Mouse (Mus musculus): ENCODE data around the gene Alkbh3. TPM values are rescaled to one million over a fixed set of nuclear protein-coding genes. Genes with fewer than 3 reads are reported as not detected.

Gene Alkbh3
- total RNA-seq, 2 experiments from 2014 or later = 23.7 to 25.1 TPM

DNA sequence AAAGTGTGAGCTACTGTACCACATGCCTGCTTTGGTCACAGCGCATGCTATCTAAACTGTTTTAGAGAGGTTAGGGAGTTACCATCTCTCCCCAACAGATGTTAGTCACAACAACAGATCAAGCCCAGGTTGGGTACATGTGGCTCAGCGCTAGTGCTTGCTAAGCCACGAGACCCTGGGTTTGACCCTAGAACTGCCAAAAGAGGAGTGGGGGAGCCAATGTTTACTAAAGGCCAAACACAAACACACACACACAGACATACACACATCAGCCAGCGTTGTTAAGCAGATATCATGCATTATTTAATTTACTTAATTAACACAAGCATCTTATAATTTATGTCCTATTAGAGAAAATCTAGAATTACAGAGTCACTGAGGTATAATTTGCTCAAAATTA is 8.7 kb downstream of the Alkbh3 start:
- intact Hi-C loops (cut with DNase I) = loop anchor here (1.0 to 5.0 kb wide), 2 partner anchors 45 to 132 kb away; partner anchors contain the start of gene Gm13889

DNA sequence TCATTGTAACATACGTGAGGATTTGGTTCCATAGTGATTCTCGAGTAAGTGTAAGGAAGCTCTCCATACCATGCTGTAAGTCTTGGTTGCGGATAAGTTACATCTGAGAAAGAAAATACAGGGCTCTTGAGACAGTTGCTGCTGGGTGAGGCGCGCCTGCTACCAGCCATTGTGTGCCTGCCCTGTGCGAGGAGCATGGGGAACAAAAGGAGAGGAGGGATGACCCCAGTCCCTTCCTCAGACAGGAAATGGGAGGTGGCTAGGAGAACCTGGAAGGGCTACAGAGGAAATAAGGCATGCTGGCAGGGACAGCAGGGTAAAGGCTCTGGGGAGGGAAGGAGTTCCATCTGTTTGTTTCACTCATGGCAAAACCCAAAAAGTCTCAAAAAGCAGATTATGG is 9.2 kb downstream of the Alkbh3 start:
- intact Hi-C loops (cut with DNase I) = loop anchor here (5.0 kb wide), 1 partner anchor 44 kb away; the partner anchor contains the start of gene Gm13889

More for the DNA sequence above, 8.7 kb downstream of the Alkbh3 start:
- DNase-seq (ENCODE audit: low spot score in 2 of 2) = no peak

DNA sequence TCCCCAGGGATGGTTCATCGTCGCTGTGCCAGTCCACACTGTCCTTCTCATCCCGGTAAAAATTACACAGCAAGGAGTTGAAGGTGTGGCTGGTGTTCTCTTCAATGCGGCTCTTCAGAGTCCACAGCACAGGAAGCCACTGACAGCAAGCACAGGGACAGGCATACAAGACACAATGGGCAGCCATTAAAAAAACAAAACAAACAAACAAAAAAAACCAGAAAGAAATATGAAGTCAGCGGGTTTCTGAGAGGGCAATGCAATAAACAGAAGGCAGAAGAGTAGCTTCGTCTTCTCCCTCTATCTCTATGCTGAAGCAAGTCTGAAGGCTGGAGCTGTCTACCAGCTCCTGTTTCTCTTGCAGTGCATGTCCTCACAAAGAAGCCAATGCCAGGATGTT is 14.4 kb downstream of the Alkbh3 start, which contains the start of gene Gm27027:
Gene Gm27027, minus strand, starts transcription at position 101 of the 400 bp plus-strand sequence.
- DNase-seq (ENCODE audit: low spot score in 2 of 2) = no peak
- intact Hi-C loops (cut with DNase I) = no loop called here

More for the DNA sequence above, 9.2 kb downstream of the Alkbh3 start:
- DNase-seq (ENCODE audit: low spot score in 2 of 2) = no peak

DNA sequence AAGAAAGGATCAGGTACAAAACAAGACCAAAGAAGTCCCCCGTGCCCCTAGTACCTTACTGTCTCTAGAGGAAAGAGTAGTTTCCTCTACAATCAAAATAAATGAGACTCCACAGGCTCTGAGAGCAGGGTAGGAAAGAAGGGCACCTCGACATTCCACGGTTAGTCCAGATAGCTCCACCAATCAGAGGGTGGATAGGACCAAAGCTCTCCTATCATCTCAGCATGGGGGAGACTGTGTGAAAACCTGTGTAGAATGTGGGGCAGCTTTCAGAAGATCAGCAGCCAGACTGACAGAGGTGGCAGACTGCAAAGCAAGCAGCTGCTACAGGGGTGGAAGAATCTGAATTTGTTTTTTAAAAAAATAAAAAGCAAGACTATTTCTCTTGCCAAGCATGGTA is 17.8 kb downstream of the Alkbh3 start:
- intact Hi-C loops (cut with DNase I) = no loop called here
- no peak for DNase-seq (ENCODE audit: low spot score in 2 of 2)

DNA sequence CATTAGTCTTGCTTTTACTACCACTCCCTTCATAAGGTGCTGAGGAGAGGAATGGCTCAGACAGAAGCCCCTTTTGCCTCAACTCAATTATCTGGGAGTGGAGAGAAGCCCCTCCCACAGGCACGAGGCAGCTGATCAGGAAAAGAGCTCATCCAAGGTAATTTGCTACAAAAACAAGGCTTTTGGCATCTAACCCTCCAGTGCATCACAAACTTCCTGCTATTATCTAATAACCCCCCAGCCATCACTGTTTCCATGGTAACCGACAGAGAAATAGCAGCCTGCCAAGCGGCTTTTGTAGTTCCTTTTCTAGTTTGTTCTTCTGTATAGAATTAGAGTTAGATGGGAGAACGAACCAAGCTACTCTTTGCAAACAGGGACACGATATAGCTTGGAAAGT is 18.3 kb downstream of the Alkbh3 start:
- intact Hi-C loops (cut with DNase I) = no loop called here

DNA sequence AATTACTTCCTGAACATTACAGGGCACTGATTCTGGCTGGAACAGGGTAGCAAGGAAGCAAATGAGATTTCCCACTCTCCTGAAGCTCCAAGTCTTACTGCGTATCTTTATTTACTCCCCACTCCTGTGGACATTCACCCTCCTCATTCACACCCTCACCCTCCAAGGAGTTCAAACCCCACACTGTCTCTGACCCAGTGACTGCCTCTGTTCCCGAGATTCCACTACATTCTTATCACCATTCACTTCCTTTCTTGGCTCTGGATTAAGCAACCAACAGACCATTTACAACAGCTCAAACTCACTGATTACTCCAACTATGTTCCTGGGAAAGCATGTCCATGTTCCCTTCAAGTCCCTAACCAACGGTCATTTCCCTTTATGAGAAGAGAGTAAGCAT is 19.3 kb downstream of the Alkbh3 start:
- DNase-seq (ENCODE audit: low spot score in 2 of 2) = no peak
- intact Hi-C loops (cut with DNase I) = no loop called here

More for the DNA sequence above, 18.3 kb downstream of the Alkbh3 start:
- peak; percentile 41 to 53 for DNase-seq (ENCODE audit: low spot score in 2 of 2)

DNA sequence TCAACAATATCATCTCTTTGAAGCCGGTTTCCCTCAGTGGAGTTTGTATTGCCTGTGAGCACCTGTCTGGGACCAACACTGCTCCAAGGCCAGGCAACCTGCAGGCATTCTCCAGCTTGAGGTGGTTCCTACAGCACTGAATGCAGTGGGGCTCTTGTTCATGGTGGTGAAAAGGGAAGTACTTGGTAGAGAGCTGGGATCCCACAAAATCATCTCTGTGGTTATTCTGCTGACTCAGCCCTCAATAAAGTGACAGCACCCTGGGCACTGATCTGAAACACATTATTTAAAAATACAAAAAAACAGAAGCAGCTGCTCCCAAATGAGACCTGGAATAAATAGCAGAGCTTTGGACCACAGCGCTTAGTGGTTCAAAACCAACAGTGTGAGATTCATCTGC is 22.2 kb downstream of the Alkbh3 start:
- DNase-seq (ENCODE audit: low spot score in 2 of 2) = no peak
- intact Hi-C loops (cut with DNase I) = no loop called here

DNA sequence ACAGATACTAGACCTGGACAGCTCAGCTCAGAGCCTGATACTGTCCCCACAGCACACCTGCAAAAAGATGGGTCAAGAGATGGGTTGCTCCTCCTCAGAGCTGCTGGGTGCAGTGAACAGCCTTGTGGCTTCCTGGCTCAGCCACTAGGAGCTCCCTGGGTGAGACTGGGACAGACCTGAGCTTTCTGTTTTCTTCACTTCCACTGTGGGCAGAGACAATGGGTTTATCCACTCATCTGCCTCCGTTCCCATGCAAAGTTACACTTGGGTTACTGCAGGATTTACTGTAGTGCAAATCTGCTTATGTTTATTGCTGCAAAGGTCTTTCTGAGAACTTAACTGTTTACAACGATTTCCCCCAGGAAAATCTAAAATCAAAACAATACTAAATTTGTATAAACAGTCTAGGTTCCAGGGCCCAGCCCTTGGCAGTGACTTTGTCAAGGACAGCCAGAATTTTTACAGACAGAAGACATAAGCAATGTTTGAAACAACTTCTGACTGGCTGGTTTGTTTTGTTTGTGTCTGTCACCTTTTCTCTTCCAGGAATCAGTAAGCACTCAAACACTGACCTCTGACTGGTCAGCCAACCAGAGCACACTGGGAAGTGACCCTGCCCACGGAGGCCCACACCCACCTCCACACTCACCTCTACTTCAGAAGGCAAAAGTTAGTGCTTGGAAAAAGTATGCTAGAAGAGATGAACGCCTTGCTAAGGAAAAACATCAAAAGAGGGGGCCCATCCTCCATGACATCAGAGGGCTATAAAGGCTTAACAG is 28.0 kb downstream of the Alkbh3 start:
- intact Hi-C loops (cut with DNase I) = no loop called here
- no peak for DNase-seq (ENCODE audit: low spot score in 2 of 2)

DNA sequence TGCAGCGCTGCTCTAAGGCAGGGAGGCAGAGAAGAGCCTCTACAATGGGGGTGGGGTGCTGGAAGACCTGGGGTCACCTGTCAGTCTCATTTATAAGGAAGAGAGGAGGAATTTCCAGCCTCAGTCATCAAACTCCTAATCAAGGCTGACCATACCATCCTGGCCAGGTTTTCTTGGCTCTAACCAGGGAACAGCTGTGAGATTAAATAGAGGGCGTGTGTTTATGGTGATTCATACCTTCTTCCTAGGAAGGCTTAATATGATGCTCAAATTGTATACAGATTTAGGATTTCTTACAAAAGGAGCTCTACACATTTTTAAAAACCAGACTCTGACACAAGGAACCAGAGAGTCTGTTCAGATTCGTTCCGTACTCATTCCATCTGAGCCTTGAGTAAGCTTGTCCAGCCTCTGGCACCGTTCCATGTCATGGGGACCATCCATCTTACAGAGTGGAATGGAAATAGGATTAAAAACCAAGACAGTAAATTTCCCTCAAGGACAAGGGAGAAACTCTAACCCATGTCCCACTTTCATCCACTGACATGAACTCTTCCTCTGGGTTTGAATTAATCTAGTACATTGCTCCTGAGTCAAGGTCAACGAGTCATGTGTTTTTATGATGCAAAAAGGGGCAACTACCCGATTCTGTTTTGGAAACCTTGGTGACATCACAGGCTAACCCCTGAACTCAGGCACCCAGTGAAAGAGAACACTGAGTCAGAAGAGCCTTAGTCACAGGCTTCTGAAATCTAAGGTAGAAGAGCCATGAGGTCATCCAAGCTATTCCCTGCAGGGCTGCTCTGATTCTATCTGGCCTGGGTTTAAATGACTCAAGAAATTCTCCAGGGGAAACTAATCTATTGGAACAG is 31.1 kb downstream of the Alkbh3 start:
- no peak for DNase-seq (ENCODE audit: low spot score in 2 of 2)
- intact Hi-C loops (cut with DNase I) = no loop called here

DNA sequence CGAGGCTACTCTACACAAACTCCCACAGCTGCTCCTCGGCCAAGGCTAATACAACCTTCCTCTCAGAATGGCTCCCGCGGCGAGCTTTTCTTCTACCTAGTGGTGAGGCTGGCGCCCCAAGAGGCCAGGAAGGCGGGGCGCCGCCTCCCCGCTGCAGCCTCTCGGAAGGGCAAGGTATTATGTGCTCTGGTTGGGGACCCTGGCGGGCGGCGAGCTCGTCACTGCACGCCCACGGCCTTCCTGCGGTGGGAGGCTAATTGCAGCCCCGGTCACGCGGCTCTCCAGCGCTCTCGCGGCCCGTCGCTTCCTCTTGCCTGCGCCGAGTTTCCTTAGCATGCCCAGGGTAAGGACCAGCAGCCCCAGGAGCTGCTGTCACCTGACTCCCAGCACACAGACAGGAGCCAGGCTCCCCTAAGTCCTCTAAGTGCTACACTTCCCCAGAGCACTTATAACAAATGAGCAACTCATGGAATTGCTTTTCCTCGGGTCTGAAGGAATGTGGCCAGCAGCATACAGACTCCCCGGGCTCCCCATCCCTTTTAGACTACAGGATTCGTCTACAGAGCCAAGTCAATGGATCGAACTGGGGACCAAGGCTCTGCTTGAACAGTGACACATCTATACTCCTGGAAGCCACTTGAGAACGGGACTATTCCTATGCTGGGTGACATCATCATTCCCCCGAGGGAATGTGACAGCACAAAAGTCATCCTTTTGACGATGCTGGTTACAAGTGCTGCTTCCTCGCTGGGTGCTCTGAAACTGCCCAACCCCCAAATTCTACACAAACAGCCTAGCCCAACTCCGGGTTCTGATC is 34.0 kb downstream of the Alkbh3 start:
- intact Hi-C loops (cut with DNase I) = no loop called here
- peak; percentile 51 to 57 for DNase-seq (ENCODE audit: low spot score in 2 of 2)

DNA sequence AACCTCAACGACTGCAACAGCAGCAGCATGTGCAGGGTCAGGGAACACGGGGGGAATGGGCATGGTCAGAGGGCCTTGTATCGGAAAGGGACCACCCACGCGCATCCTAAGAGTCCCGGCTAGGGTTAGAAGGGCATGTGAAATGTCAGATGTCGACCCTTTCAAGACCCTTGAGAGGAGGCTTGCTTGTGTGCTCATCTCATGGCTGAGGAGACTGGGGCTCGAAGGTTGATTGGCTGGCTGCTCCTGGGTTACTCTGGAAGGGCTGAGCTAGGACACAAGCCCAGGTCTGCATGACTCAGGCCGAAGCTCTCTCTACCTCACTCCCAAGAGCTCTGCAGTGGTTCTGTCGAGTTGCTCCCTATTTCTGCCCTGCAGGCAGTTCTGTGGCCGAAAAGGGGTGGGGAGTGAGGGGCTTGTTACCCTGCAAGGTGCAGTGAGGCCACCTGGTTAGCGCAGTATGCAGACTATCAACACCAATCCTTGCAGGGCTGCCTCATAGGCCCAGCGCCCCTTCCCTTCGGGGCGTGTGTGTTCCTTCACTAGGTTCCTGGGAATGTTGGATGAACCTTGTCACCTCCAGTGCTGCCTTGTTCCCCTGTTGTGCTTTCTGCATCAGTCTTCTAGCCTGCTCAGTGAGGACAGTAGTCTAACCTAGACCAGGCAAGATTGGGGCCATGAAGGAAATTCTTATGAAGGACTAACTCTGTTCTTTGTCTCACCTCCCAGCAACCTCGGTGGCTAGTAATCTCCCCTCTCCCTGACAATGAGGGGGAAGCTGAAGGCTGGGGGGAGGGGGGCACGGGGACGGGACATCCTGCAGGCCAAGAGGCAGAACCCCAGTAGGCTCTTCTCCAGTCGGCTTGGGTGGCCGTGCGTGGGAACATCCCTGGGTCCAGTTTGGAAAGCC is 34.8 kb downstream of the Alkbh3 start:
- DNase-seq (ENCODE audit: low spot score in 2 of 2) = no peak
- intact Hi-C loops (cut with DNase I) = no loop called here

DNA sequence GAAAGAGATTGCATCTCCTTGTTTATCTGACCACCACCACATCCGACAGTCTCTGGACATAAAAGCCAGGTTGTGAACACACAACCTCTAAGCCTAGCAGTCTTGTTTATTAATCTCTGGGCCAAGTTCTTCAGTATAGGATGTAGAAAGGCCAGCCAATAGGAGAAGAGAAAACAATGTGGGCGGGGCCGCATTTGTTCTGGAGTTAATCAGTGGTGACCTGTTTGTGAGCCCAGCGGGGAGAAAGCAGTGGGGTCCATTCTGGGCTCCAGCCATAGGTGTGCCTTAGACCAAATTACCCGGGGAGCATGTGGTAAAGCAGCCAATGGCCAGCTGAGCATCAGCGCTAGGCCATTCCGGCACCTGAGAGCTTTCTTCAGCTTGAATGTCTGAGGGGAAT is 35.6 kb downstream of the Alkbh3 start:
- intact Hi-C loops (cut with DNase I) = no loop called here
- DNase-seq (ENCODE audit: low spot score in 2 of 2) = no peak

DNA sequence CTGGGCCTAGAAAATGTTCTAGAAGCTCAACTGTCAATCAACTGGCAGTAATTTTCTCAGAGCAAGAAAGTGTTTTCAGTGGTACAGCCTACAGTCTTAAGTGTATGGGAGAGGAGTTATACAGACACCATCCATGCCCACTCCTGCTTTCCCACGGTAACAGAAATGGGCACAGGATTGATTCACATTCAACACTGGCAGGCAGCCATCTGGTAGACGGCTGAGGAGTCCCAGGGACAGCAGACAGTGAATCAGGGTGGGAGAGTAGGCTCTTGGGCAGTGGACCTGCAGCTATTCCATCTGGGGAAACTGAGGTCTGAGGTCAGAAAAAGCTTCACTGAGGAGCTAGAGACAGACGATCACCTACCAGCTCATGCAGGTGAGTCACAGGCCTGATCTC is 39.0 kb downstream of the Alkbh3 start:
- peak in 1 of 2 experiments; percentile 43 for DNase-seq (ENCODE audit: low spot score in 2 of 2)
- intact Hi-C loops (cut with DNase I) = no loop called here

DNA sequence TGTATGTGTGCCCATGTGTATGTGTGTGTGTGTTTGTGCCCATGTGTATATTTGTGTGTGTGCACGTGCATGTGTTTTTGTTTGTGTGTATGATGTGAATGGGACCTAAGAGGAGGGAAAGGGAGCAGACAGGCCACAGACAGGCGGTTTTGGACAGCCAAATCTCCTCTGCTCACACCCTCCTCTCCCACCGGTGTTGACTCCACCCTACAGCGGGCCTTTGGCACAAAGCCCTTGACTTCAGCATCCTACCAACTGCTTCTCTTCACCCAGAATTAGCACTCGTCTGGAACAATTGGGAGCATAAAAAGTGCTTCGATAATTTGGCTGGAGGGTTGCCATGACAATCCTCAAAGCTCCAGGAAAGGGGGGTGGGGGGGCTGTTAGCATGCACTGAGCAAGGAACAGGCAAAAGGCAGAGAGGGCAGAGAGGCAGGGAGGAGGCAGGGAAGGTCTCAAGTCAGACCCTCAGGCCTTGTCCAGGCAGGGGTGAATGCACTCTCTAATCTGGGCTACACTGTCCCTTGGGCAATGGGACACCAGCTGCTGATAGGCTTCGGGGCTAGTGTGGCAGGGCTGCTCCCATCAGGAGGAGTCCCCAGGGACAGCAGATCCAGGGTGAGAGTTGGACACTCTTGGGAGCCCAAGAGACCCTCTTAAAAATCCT is 46.0 kb downstream of the Alkbh3 start:
- intact Hi-C loops (cut with DNase I) = no loop called here
- peak; percentile 56 to 61 for DNase-seq (ENCODE audit: low spot score in 2 of 2)

DNA sequence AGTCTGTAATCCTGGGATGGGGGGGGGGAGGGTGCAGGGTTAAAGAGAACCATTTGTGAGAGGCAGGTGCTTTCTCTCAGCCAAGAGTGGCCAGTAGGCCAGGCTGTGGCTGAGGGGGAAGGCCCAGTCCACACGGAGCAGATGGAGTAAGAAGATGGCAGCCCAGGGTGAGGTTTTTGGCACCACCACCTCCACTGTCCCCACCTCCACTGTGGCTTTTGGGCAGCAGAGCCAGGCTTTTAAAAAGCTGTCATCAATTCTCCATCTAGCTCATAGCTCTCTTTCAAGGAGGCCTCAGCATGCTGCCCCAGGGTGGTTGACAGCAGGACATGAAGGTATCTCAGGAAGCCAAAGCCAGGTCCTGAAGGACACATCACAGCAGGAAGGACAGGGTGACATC is 46.8 kb downstream of the Alkbh3 start:
- DNase-seq (ENCODE audit: low spot score in 2 of 2) = no peak
- intact Hi-C loops (cut with DNase I) = no loop called here

DNA sequence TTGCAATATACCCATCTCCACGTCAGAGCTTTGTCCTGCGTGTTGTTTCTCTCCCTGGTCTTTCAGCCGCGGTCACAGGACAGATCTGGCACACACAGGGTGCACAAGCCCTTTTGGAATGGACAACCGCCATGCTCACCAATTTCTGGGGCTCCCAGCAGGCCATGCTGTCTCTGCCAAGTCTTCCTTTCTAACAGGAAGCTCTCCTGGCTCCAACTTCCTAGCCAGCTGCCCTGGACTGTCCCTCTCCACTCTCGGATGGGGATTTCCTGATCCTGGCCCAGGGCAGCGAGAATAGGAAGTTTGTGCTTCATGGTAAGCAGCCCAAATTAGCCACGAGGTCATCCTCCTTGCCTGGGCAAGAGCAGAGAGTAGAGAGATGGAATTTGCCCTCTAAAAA is 48.9 kb downstream of the Alkbh3 start:
- no peak for DNase-seq (ENCODE audit: low spot score in 2 of 2)
- intact Hi-C loops (cut with DNase I) = no loop called here

DNA sequence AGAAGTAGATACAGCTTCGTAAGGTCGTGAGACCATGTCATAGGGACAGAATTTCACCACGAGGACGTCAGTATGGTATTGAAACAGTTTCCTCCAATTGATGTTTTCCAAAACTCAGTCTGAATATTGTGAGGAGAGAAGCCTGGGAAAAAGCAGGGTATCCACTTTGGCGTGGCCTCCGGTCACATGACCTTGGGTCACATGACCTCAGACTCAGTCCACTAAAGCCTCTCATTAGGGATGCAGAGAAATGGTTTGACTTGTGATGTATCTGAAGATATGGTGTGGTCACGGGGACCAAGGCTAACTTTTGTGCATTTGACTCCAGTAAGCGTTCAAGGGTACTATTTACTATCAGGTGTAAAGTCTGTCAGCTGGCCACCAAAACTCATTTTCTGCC is 51.3 kb downstream of the Alkbh3 start:
- intact Hi-C loops (cut with DNase I) = loop anchor here (5.0 kb wide), 2 partner anchors 43 to 87 kb away; no protein-coding TSS in a partner anchor
- no peak for DNase-seq (ENCODE audit: low spot score in 2 of 2)

DNA sequence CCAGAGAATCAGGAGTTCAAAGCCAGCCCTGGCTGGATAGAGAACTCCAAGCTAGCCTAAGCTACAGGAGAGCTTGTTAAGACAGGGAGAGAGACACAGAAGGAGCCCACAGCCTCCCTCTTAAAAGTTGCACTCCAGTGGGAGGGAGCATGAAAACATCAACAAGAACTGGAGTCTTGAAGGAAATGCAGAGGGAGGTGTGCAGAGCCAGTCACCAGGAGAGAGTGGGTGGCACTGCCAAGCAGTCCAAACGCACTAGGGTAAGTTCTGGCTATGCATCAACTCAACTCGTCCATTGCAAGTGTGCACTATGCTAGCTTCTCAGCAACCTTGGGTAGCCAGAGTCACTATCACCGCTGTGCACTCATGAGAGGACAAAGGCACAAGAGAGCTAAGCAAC is 52.4 kb downstream of the Alkbh3 start:
- DNase-seq (ENCODE audit: low spot score in 2 of 2) = no peak
- intact Hi-C loops (cut with DNase I) = loop anchor here (5.0 kb wide), 2 partner anchors 44 to 86 kb away; no protein-coding TSS in a partner anchor

All from left cerebral cortex, postnatal 14 days (tissue).